Mouse (Mus musculus): ENCODE results near the gene Micu1.

- no peak for TF ChIP-seq CTCF (IDR thresholded peaks at IDR 0.05; ENCODE audit: low read depth, low read length)
- TF ChIP-seq POLR2A (IDR thresholded peaks at IDR 0.05; ENCODE audit: insufficient read depth, low read length), result no peak
- TF ChIP-seq EP300 (IDR thresholded peaks at IDR 0.05; ENCODE audit: insufficient read depth, low read depth, low read length), result no peak
These were observed 107.8 kb downstream of the Micu1 start for GRCm38 (mm10) chr10:59809991-59810574.

Measured in ES-Bruce4 (cell line).